Mouse (Mus musculus) erythroblast, embryonic 14.5 days (primary cell): Measurements from ENCODE around the gene Slc44a3.

Experiments
- GATA1 ChIP-seq: IDR thresholded peaks from 2 replicates; pipeline ENCODE4 v1.6.1; 2012; ENCODE audit warnings: low read length, inconsistent platforms, mixed read lengths
- TAL1 ChIP-seq: IDR thresholded peaks from 3 replicates; pipeline ENCODE4 v1.6.1; 2012; ENCODE audit warnings: low read length, inconsistent platforms, mixed read lengths

GRCm38 (mm10) chr3:121569767-121570166, 37.6 kb upstream of the Slc44a3 start:
- TF ChIP-seq TAL1 = no peak
- no peak for TF ChIP-seq GATA1
